Mouse (Mus musculus) cerebellum, adult 8-10 months (tissue): Measurements from ENCODE around the gene Asic2.

Experiments
- DNase-seq: peaks from one replicate; pipeline ENCODE4 v3.0.0; 2022

Gene Asic2

DNA sequence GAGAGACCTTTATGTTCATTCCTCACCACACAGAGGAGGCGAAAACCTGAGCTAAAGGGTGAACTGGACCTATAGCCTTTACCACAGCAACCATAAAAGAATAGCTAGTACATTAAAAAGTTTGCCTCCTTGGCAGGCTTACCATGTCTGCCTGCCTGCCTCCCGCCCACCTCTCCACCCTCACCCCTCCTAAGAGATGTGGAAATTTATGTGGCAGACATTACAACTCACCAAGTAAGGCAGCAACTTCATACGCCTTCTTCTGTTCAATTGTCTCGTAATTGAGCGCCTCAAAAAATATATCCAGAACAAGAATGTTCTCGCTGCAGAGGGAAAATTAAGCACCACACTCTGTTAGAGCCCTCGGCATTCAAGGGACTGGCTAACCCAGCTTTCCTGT lies 1081.9 kb downstream of the Asic2 start:
- DNase-seq: no peak

- DNase-seq: no peak
These were observed 1083.6 kb downstream of the Asic2 start for GRCm38 (mm10) chr11:80884521-80885231.

DNA sequence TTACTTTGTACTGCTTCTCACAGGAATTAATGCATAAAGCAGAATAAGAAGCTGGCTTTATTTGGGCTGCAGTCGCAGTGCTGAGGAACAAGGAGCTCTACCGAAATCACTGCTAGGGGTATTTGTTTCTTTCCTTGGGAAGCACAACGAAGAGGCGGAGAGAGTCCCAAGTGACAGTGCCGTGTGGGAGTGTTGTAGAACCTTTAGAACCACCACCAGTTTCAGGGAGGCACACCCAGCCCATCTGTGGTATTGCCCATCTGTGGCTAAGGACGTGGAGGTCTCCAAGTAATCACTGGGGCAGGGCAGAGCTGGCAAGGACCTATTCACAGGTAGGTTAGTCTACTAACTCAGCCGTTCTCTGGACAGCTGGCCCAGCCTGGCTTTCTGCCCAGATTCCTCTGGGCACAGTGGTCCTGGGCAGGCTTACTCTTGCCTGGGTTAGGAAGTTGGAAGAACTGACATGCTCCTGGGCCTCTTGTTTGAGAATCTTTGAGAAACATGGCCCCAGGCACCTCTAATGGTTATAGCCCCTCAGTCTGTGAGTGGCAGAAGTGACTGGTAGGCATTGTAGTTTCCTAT lies 1085.9 kb downstream of the Asic2 start:
- no peak for DNase-seq

DNA sequence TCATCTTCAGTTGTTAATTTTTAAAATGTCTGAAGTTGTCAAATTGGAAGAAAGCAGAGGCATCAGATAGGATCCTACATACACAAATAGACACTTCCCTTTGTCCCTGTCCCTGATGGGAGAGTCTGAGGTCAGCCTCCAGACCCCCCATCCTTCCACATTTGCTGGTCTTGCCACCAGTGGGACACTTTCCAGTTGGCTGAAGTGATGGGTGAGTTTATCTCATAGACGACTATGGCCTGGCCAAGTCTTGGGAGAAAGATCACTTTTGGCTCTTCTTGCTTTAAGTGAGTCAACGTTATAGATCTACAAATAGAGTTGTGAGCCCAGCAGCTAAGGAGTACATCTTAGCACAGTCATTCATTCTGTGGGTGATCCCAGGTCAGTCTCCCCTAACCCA lies 1090.2 kb downstream of the Asic2 start:
- DNase-seq: no peak

DNA sequence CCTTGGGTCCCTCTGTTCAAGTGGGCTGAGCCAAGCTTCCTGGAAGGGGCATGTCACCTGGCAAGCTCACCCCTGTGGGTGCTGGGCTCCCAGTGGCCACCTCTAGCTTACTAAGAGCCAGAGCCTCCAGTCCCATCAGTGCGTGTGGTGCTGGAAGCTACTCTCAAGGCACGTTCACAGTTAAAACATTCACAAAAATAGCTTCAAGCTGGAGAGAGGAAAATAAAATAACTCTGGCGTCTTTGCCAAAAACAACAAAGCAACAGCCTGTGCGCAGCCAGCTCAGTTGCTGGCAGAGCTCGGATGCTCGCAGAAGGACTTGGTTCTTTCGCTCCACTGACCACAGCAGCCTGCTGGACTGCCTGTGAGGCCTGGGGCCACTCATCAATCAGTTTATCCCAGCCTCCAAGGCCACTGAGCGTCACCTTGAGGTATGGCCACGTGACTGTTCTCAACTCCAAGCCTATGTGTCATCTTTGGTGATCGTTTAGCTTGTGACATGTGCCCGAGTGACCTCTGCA lies 1091.1 kb downstream of the Asic2 start:
- DNase-seq: peak; percentile 76

- DNase-seq: peak; percentile 64
These were observed 1095.5 kb downstream of the Asic2 start for GRCm38 (mm10) chr11:80872509-80873474.

DNA sequence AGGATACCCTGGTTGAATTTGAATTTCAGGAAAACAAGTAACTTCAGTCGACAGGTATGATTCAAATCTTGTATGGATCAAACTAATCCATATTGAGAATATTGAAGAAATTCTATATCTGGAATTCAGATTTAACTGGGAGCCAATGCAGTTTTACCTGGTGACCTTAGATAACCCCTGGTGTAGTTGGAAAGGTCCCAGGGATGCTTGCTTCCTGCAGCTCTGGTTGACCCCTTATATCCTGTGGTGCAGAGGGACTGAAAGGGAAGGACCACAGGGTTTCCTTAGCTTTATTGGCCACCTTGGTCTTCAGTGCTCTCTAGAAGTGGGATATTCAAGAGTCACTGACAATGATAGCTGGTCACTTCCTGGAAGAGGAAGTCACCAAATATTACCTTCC lies 1100.2 kb downstream of the Asic2 start:
- DNase-seq: no peak

GRCm38 (mm10) chr11:80862941-80863340 lies 1105.3 kb downstream of the Asic2 start:
- DNase-seq: no peak

DNA sequence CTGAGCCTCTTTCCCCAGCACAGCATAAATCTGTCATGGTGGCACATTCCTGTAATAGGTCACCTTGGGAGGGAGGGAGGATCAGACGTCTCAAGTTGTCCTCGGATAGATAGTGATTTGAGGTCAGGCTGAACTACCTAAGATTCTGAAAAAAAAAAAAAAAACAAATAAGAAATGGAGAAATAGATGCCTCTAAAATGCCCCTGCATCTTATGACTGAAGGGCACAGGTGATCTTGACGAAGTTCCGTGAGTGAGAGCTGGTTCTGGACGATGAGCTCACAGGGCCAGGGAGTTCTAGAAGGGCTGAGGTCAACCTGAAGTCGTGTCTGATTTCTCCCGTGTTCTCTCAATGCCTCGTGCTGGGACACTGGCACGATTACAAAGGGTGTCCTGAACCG lies 1110.2 kb downstream of the Asic2 start, which contains the start of gene Spaca3:
TSS of gene Spaca3 (plus strand) at position 301 of the 400 bp plus-strand sequence.
- DNase-seq: no peak

DNA sequence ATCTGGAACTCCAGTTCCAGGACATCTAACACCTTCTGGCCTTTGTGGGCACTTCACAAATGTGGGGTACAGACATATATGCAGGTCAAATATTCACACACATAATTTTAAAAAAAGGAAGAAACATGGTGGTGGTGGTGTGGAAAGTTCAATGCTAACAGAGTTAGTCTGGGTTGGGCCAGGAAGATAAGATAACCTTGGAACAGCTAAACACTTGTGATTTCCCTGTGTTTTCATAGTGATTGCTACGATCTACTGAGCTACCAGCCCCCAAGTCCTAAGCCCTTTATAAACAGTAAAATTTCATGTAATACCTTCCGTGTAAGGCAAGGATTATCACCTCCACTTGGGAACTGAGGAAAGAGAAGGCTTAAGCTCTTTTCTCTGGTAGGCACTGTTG lies 1111.4 kb downstream of the Asic2 start:
- DNase-seq: no peak

DNA sequence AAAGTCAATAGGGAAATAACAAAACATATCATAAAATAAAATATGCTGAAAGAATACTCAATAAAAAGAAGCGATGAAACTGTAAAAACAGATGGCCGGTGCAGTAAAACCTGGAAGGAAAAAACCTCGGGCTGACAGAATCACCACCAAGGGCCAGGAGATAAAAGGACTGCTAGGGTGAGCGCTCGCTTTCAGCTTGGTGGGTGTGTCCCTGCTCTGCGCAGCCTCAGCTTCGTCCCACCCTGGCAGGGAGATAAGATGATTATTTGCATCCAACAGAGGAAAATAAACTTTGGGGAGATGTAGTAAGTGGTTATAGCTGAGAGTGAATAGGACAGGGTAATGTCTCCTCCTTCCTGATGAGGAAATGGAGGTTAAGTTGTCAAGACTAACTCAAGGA lies 1113.3 kb downstream of the Asic2 start:
- DNase-seq: no peak

- DNase-seq: no peak
These were observed 1113.8 kb downstream of the Asic2 start for GRCm38 (mm10) chr11:80854430-80854829.

DNA sequence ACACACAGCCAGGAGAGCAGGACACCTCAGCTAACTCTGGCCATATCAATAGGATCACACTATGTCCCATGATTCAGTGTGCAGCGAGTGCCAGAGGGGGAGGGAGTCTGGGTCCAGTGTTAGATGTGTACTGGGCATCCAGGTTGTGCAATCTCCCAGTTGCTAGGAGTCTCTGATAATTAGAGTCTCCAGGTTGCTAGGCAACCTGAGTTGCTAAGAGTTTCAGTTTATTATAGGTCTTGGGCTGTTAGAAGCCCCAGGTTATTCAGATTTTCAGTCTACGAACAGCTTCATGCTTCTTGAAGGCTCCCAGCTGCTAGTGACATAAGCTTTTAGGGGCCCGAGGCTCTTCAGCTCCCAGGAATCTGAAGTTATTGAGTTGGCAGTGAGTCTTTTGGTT lies 1115.2 kb downstream of the Asic2 start:
- DNase-seq: no peak

DNA sequence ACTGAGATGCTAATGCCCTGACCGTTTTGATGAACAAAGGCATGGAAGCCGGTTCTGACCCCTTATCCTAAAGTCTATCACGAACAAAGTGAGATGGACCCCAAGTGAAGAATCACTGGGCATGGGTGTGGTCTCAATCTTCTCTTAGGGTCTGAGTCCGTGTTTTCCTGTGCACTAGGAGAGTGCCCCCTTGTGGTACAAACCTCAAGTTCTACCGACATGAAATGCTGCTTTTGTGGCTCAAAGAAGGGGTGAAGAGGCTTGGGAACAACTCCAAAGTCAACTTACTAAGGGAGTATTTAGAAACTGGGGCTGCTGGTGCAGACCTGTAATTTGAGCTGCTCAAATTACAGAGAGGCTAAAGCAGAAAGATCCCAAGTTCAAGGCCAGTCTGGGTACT lies 1116.4 kb downstream of the Asic2 start:
- DNase-seq: no peak

DNA sequence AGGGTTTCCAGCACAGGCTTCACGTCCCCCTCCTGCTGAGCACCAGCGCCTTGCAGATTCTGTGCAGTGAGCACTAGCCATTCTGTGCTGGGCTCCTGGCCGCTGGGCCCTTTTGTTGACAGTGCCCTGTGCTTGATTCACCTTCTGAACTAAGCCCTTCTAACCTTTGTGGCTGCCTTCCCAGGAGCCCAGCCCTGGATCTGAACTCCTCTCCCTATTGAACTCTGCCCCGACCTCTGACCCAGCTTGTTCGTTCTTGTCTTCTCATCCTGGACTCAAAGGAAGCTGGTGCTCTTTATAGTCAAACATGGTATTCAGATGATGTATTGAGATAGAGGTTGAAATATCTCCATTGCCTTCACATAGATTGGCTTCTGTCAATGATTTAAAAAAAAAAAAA lies 1120.1 kb downstream of the Asic2 start:
- DNase-seq: no peak

DNA sequence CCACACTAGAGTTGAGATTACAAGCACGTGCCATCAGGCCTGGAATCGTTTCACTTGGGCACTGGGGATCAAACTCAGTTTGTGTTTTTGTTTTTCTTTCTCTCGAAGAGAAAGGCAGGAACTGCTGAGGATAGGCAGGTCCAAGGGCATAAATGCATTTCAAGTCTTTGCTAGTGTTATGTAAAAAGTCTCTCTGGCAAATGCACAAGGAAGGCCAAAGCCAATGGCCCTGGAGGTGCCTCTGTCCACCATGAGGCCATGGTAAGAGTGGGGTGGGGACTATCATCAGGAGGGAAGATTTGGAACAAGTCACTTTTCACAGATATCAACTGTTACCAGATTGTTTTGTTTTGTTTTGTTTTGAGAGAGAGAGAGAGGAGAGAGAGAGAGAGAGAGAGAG lies 1122.1 kb downstream of the Asic2 start:
- DNase-seq: no peak

GRCm38 (mm10) chr11:80845486-80845885 lies 1122.8 kb downstream of the Asic2 start:
- no peak for DNase-seq

DNA sequence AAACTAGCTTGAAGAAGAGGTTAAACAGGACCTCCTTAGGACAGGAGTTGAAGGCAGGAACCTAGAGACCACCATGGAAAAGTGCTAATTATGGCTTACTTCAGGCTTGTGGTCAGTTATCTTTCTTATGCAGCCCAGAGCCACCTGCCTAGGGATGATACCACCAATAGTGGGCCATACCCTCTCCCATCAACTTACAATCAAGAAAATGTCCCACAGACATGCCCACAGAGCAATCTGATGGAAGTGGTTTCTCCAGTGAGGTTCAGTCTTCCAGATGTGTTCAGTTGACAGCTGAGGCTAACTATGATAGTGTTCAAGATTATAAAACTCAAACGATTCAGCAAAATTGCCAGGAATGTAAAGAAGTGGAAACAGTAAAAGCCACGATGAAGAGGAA lies 1124.8 kb downstream of the Asic2 start:
- DNase-seq: no peak

DNA sequence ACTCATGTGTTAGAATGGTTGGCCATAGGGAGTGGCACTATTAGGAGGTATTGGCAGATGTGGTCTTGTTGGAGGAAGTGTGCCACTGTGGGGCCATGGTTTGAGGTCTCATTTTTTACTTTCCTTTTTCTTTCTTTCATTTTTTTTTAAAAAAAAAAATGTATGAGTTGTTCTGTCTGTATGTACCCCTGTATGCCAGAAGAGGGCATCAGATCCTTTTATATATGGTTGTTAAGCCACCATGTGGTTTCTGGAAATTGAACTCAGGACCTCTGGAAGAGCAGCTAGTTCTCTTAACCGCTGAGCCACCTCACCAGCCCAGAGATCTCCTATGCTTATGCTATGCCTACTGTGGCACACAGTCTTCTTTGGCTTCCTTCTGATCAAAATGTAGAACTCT lies 1129.5 kb downstream of the Asic2 start:
- DNase-seq: no peak

GRCm38 (mm10) chr11:80835841-80836240 lies 1132.4 kb downstream of the Asic2 start:
- no peak for DNase-seq

DNA sequence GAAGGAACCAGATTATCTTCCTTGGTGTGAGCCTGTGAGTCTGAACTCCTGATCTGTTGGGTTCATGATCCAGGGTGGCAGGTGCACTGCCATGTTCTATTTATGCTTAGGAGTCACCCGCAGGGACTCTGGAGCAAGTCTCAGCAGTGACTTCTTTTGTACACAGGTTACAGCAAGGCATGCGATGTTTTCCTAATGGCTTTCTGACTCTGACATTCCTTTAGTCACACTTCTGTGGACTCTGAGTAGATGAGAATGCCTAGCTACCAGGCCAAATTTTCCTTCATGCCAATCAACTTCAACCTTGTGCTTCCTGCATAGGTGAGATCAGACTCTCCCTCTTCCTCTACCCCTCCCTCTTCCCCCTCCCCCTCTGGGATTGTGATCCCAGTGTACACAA lies 1132.9 kb downstream of the Asic2 start:
- no peak for DNase-seq
